Mouse (Mus musculus): ENCODE results near the gene Chrna9.

The Chrna9 gene

GRCm38 (mm10) chr5:65919326-65919725 is 15.4 kb upstream of the Chrna9 start:
- in situ Hi-C loops (cut with MboI, MseI) = no loop called here

- in situ Hi-C loops (cut with MboI, MseI) = no loop called here
Observed at GRCm38 (mm10) chr5:65919904-65920303, 14.8 kb upstream of the Chrna9 start.

GRCm38 (mm10) chr5:65920701-65921426 is 13.9 kb upstream of the Chrna9 start:
- in situ Hi-C loops (cut with MboI, MseI) = no loop called here

GRCm38 (mm10) chr5:65921477-65922138 is 13.1 kb upstream of the Chrna9 start:
- in situ Hi-C loops (cut with MboI, MseI) = no loop called here

GRCm38 (mm10) chr5:65926666-65927065 is 8.1 kb upstream of the Chrna9 start:
- in situ Hi-C loops (cut with MboI, MseI) = no loop called here

- in situ Hi-C loops (cut with MboI, MseI) = no loop called here
Observed at GRCm38 (mm10) chr5:65929162-65929561, 5.6 kb upstream of the Chrna9 start.

GRCm38 (mm10) chr5:65930171-65930570 is 4.5 kb upstream of the Chrna9 start:
- in situ Hi-C loops (cut with MboI, MseI) = loop anchor here (5.0 to 10.0 kb wide), 2 partner anchors 93 to 665 kb away; no protein-coding TSS in a partner anchor

- in situ Hi-C loops (cut with MboI, MseI) = loop anchor here (5.0 to 10.0 kb wide), 2 partner anchors 96 to 668 kb away; no protein-coding TSS in a partner anchor
Observed at GRCm38 (mm10) chr5:65933258-65933657, 1.5 kb upstream of the Chrna9 start.

GRCm38 (mm10) chr5:65933764-65934163 is 957 bp upstream of the Chrna9 start:
- in situ Hi-C loops (cut with MboI, MseI) = loop anchor here (5.0 to 10.0 kb wide), 2 partner anchors 96 to 669 kb away; no protein-coding TSS in a partner anchor

GRCm38 (mm10) chr5:65937011-65937726 is 2.4 kb downstream of the Chrna9 start:
- in situ Hi-C loops (cut with MboI, MseI) = loop anchor here (10.0 kb wide), 1 partner anchor 672 kb away; no protein-coding TSS in a partner anchor

GRCm38 (mm10) chr5:65937998-65938715 is 3.4 kb downstream of the Chrna9 start:
- in situ Hi-C loops (cut with MboI, MseI) = loop anchor here (10.0 kb wide), 1 partner anchor 673 kb away; no protein-coding TSS in a partner anchor

GRCm38 (mm10) chr5:65941145-65941544 is 6.4 kb downstream of the Chrna9 start:
- in situ Hi-C loops (cut with MboI, MseI) = no loop called here

GRCm38 (mm10) chr5:65949822-65950221 is 15.1 kb downstream of the Chrna9 start:
- in situ Hi-C loops (cut with MboI, MseI) = no loop called here

GRCm38 (mm10) chr5:65950236-65950635 is 15.5 kb downstream of the Chrna9 start:
- in situ Hi-C loops (cut with MboI, MseI) = no loop called here

GRCm38 (mm10) chr5:65950679-65951512 is 16.2 kb downstream of the Chrna9 start:
- in situ Hi-C loops (cut with MboI, MseI) = no loop called here

- in situ Hi-C loops (cut with MboI, MseI) = no loop called here
Observed at GRCm38 (mm10) chr5:65951513-65951909, 16.8 kb downstream of the Chrna9 start.

- in situ Hi-C loops (cut with MboI, MseI) = no loop called here
Observed at GRCm38 (mm10) chr5:65954130-65955080, 19.7 kb downstream of the Chrna9 start.

- in situ Hi-C loops (cut with MboI, MseI) = no loop called here
Observed at GRCm38 (mm10) chr5:65955343-65956143, 20.8 kb downstream of the Chrna9 start.

Measured in T-helper 1 cell (primary cell).